Mouse (Mus musculus): ENCODE data around the gene Cenpf.
"Not testable (repeated sequence)": the region's sequence is repeated elsewhere in the genome, so short reads cannot be mapped to it uniquely, and the experiment has no call there.

DNA sequence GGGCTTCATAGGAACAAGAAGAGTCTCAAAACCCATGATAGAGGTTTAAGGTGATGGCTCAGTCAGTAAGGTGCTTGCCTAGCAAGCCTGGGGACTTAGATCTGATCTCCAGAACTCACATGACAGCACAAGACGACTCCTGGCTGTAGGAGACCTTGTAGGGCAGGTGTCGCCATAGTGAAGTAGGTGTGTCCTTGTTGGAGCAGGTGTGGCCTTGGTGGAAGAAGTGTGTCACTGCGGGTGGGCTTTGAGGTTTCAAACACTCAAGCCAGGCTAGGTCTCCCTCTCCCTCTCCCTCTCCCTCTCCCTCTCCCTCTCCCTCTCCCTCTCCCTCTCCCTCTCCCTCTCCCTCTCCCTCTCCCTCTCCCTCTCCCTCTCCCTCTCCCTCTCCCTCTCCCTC lies 4.6 kb upstream of the Cenpf start:
- TF ChIP-seq FLI1 (IDR thresholded peaks at IDR 0.05; ENCODE audit: low read length); GATA1 (IDR thresholded peaks at IDR 0.05; ENCODE audit: borderline replicate concordance, low read length): not testable (repeated sequence)
